In genomic region chr7:25674297-25674696, GRCm38 (mm10) we compare ENCODE assay signal across 11 mouse cellular contexts. TPM values are rescaled to one million over a fixed set of nuclear protein-coding genes. Genes with fewer than 3 reads are reported as not detected.
DNase-seq lines count a peak whose midpoint lies in the region; ATAC-seq lines count a peak whose summit lies in the region.
"Had no signal": no experiment of that assay in that cellular context is flagged by ENCODE, and none has a peak within 500 bp of the region (broad histone marks: within the 10 kb centered on the region; RNA-seq: fewer than 3 reads in every experiment).

No protein-coding gene starts in this region.

- intact Hi-C loops in heart, postnatal 10 days (cut with DNase I): no loop called here

- H3K9me3 ChIP-seq in heart, embryonic 13.5 days: peaks cover 3% of the 10 kb centered on the region; the same call in 1 of the 2 replicates
- no peaks in the 10 kb centered on the region for H3K9me3 ChIP-seq in midbrain, embryonic 14.5 days (ENCODE audit: control insufficient read depth, low read length)

- peak overlapping the region; percentile 66 for H3K4me2 ChIP-seq in heart, embryonic 13.5 days
- H3K4me2 ChIP-seq in midbrain, embryonic 14.5 days (ENCODE audit: low read length): peak overlapping the region; percentile 61

- no peak for ATAC-seq in heart, embryonic 13.5 days (ENCODE audit: extremely low read depth, insufficient number of reproducible peaks, low FRiP score, low TSS enrichment)
- peak; percentile 21 for ATAC-seq in inflammation-experienced regulatory T-cells, adult 6 months
- no peak for ATAC-seq in midbrain, embryonic 14.5 days (ENCODE audit: low FRiP score, low TSS enrichment)

- H3K4me3 ChIP-seq in heart, embryonic 13.5 days: peak overlapping the region; percentile 43
- peak overlapping the region; percentile 43 for H3K4me3 ChIP-seq in midbrain, embryonic 14.5 days (replicated peaks; ENCODE audit: low read depth, low read length)

- H3K9ac ChIP-seq in heart, embryonic 13.5 days: no peak overlapping the region
- 0 out of 2 replicates have a peak overlapping the region, but pooled peaks have one; percentile 57 for H3K9ac ChIP-seq in midbrain, embryonic 14.5 days (replicated peaks; ENCODE audit: low read length)

- no peak for DNase-seq in heart, postnatal 10 days
- peak; percentile 31 for DNase-seq in brain, adult 2 months (ENCODE audit: low read depth, low spot score)
- DNase-seq in midbrain, embryonic 14.5 days: peak; percentile 26
- DNase-seq in cerebellum, postnatal 36 days: no peak
- no peak for DNase-seq in thymus, postnatal 25 days
- no peak for DNase-seq in urinary bladder, postnatal 10 days (ENCODE audit: low spot score)
- DNase-seq: cerebellum, adult 8-10 months; kidney, postnatal 4 days had no signal

- 30% methylated on average over 9 of the region's 9 CpGs for WGBS in heart, embryonic 13.5 days
- 31% methylated on average over 9 of the region's 9 CpGs for WGBS in midbrain, embryonic 14.5 days

- H3K4me1 ChIP-seq in heart, embryonic 13.5 days: peaks cover 19% of the 10 kb centered on the region
- 0 out of 2 replicates have a peak, but pooled peaks cover 7% of the 10 kb centered on the region for H3K4me1 ChIP-seq in midbrain, embryonic 14.5 days (ENCODE audit: control insufficient read depth, insufficient read depth, low read length)

- H3K27me3 ChIP-seq in heart, embryonic 13.5 days (replicated peaks): peaks cover 57% of the 10 kb centered on the region
- H3K27me3 ChIP-seq in midbrain, embryonic 14.5 days (ENCODE audit: control insufficient read depth, insufficient read depth, low read length): peaks cover 25% of the 10 kb centered on the region
- H3K27me3 ChIP-seq: CH12.LX had no signal

- no peak overlapping the region for H3K27ac ChIP-seq in heart, embryonic 13.5 days (replicated peaks)
- H3K27ac ChIP-seq in midbrain, embryonic 14.5 days (replicated peaks; ENCODE audit: low read depth, low read length): no peak overlapping the region

- no peaks in the 10 kb centered on the region for H3K36me3 ChIP-seq in heart, embryonic 13.5 days
- no peaks in the 10 kb centered on the region for H3K36me3 ChIP-seq in midbrain, embryonic 14.5 days (ENCODE audit: control insufficient read depth, insufficient read depth, low read length)

RNA-seq across cellular contexts. Expression of gene Tmem91, which starts 0.7 kb away (rescaled TPM):
- polyA plus RNA-seq in heart, embryonic 13.5 days (2015; fragmentation: Nextera tagmentation; extraction: Ambion mirVana): 1.4 and 1.5 TPM in 2 replicates
- total RNA-seq in heart, postnatal 10 days (2021): not detected
- 10 to 100 TPM in 2 of 3 experiments, 1 to 10 TPM in 1; 8.2 to 23.6 (median 14.4) TPM for polyA plus RNA-seq in inflammation-experienced regulatory T-cells, adult 6 months (2017; shearing (Covaris generic))
- polyA plus RNA-seq in midbrain, embryonic 14.5 days (2014; fragmentation: Nextera tagmentation; extraction: Ambion mirVana): 32.8 and 46.5 TPM in 2 replicates

RNA-seq across cellular contexts. Expression of gene B9d2, which starts 6.3 kb away (rescaled TPM):
- polyA plus RNA-seq in heart, embryonic 13.5 days (2015; fragmentation: Nextera tagmentation; extraction: Ambion mirVana): 30.8 and 32.8 TPM in 2 replicates
- total RNA-seq in heart, postnatal 10 days (2021): 10 to 100 TPM; 12.3 to 14.3 TPM
- 10 to 100 TPM; 55.9 to 76.1 (median 57.2) TPM for polyA plus RNA-seq in inflammation-experienced regulatory T-cells, adult 6 months (2017; shearing (Covaris generic))
- polyA plus RNA-seq in midbrain, embryonic 14.5 days (2014; fragmentation: Nextera tagmentation; extraction: Ambion mirVana): 44.3 and 47.9 TPM in 2 replicates

RNA-seq across cellular contexts. Expression of gene Tgfb1, which starts 12.5 kb away (rescaled TPM):
- 4.3 TPM in 2 replicates for polyA plus RNA-seq in heart, embryonic 13.5 days (2015; fragmentation: Nextera tagmentation; extraction: Ambion mirVana)
- 10 to 100 TPM; 43.6 to 45.5 TPM for total RNA-seq in heart, postnatal 10 days (2021)
- polyA plus RNA-seq in inflammation-experienced regulatory T-cells, adult 6 months (2017; shearing (Covaris generic)): 1 to 10 TPM; 4.6 to 6.7 (median 5.4) TPM
- polyA plus RNA-seq in midbrain, embryonic 14.5 days (2014; fragmentation: Nextera tagmentation; extraction: Ambion mirVana): 0.67 and 1.1 TPM in 2 replicates

RNA-seq across cellular contexts. Expression of gene Exosc5, which starts 15.3 kb away (rescaled TPM):
- polyA plus RNA-seq in heart, embryonic 13.5 days (2015; fragmentation: Nextera tagmentation; extraction: Ambion mirVana): 40.4 and 42.1 TPM in 2 replicates
- 10 to 100 TPM; 17.9 to 20.6 TPM for total RNA-seq in heart, postnatal 10 days (2021)
- polyA plus RNA-seq in inflammation-experienced regulatory T-cells, adult 6 months (2017; shearing (Covaris generic)): 100 to 1,000 TPM in 2 of 3 experiments, 10 to 100 TPM in 1; 65.5 to 124 (median 103) TPM
- polyA plus RNA-seq in midbrain, embryonic 14.5 days (2014; fragmentation: Nextera tagmentation; extraction: Ambion mirVana): 38.3 and 41.3 TPM in 2 replicates

RNA-seq across cellular contexts. Expression of gene Bckdha, which starts 15.5 kb away (rescaled TPM):
- polyA plus RNA-seq in heart, embryonic 13.5 days (2015; fragmentation: Nextera tagmentation; extraction: Ambion mirVana): 56.3 and 56.9 TPM in 2 replicates
- total RNA-seq in heart, postnatal 10 days (2021): 100 to 1,000 TPM in 1 of 2 experiments, 10 to 100 TPM in 1; 94.3 to 104 TPM
- polyA plus RNA-seq in inflammation-experienced regulatory T-cells, adult 6 months (2017; shearing (Covaris generic)): 10 to 100 TPM; 10.5 to 16.7 (median 15.5) TPM
- 40.6 and 46.3 TPM in 2 replicates for polyA plus RNA-seq in midbrain, embryonic 14.5 days (2014; fragmentation: Nextera tagmentation; extraction: Ambion mirVana)

Comparison
In these comparisons a context has a peak if more than half of its experiments do, and no peak if none do; other contexts are left out.
1. DNase-seq: peak in brain, adult 2 months (single experiment) and midbrain, embryonic 14.5 days (single experiment); none in heart, postnatal 10 days (0 of 2), cerebellum, postnatal 36 days (0 of 2), thymus, postnatal 25 days (single experiment) and urinary bladder, postnatal 10 days (single experiment).